ENCODE assay signal across 9 mouse cellular contexts in genomic region chr1:191911067-191911668, GRCm38 (mm10). TPM values are rescaled to one million over a fixed set of nuclear protein-coding genes. Genes with fewer than 3 reads are reported as not detected.
A peak's percentile ranks its signal among the peaks of the same experiment; 100 is the strongest.
DNase-seq lines count a peak whose midpoint lies in the region; ATAC-seq lines count a peak whose summit lies in the region.
"Had no signal": no experiment of that assay in that cellular context is flagged by ENCODE, and none has a peak within 500 bp of the region (broad histone marks: within the 10 kb centered on the region; RNA-seq: fewer than 3 reads in every experiment).

No protein-coding gene starts in this region.

- no peak overlapping the region for H3K4me3 ChIP-seq in forebrain, embryonic 14.5 days (ENCODE audit: low read depth, low read length)
- no peak overlapping the region for H3K4me3 ChIP-seq in forebrain, embryonic 15.5 days
- H3K4me3 ChIP-seq in limb, embryonic 13.5 days, result no peak overlapping the region
- H3K4me3 ChIP-seq in limb, embryonic 10.5 days, result no peak overlapping the region
- peak overlapping the region; percentile 79 for H3K4me3 ChIP-seq in erythroblast, embryonic 14.5 days (replicated peaks)
- H3K4me3 ChIP-seq in neural tube, embryonic 13.5 days, result no peak overlapping the region

- peaks cover 14% of the 10 kb centered on the region; the same call in 1 of the 2 replicates for H3K36me3 ChIP-seq in forebrain, embryonic 14.5 days (ENCODE audit: control insufficient read depth, insufficient read depth, low read length)
- H3K36me3 ChIP-seq in forebrain, embryonic 15.5 days, result peaks cover 10% of the 10 kb centered on the region; the same call in 1 of the 2 replicates
- H3K36me3 ChIP-seq in limb, embryonic 13.5 days, result peaks cover 18% of the 10 kb centered on the region
- H3K36me3 ChIP-seq in limb, embryonic 10.5 days, result peaks cover 26% of the 10 kb centered on the region
- peaks cover 73% of the 10 kb centered on the region for H3K36me3 ChIP-seq in erythroblast, embryonic 14.5 days (ENCODE audit: control insufficient read depth)
- peaks cover 23% of the 10 kb centered on the region for H3K36me3 ChIP-seq in neural tube, embryonic 13.5 days

- WGBS in forebrain, embryonic 14.5 days, result 76% methylated on average over 3 of the region's 3 CpGs
- 87% methylated on average over 3 of the region's 3 CpGs for WGBS in forebrain, embryonic 15.5 days
- 85% methylated on average over 3 of the region's 3 CpGs for WGBS in limb, embryonic 13.5 days
- WGBS in limb, embryonic 10.5 days, result 94% methylated on average over 3 of the region's 3 CpGs
- 77% methylated on average over 3 of the region's 3 CpGs for WGBS in neural tube, embryonic 13.5 days

- H3K27ac ChIP-seq in forebrain, embryonic 14.5 days (ENCODE audit: low read depth, low read length), result no peak overlapping the region
- no peak overlapping the region for H3K27ac ChIP-seq in forebrain, embryonic 15.5 days (replicated peaks)
- no peak overlapping the region for H3K27ac ChIP-seq in limb, embryonic 13.5 days
- no peak overlapping the region for H3K27ac ChIP-seq in limb, embryonic 10.5 days
- no peak overlapping the region for H3K27ac ChIP-seq in neural tube, embryonic 13.5 days (replicated peaks)

- 0 out of 2 replicates have a peak overlapping the region, but pooled peaks have one; percentile 5 for H3K4me2 ChIP-seq in forebrain, embryonic 14.5 days (ENCODE audit: low read length)
- no peak overlapping the region for H3K4me2 ChIP-seq in forebrain, embryonic 15.5 days (replicated peaks)
- peak overlapping the region; percentile 25; the same call in 1 of the 2 replicates for H3K4me2 ChIP-seq in limb, embryonic 13.5 days (replicated peaks)
- H3K4me2 ChIP-seq in neural tube, embryonic 13.5 days, result peak overlapping the region; percentile 21

- H3K9ac ChIP-seq in forebrain, embryonic 14.5 days (ENCODE audit: low read length), result no peak overlapping the region
- no peak overlapping the region for H3K9ac ChIP-seq in forebrain, embryonic 15.5 days (replicated peaks)
- H3K9ac ChIP-seq in limb, embryonic 13.5 days, result no peak overlapping the region
- 0 out of 2 replicates have a peak overlapping the region, but pooled peaks have one; percentile 6 for H3K9ac ChIP-seq in neural tube, embryonic 13.5 days

- no peaks in the 10 kb centered on the region for H3K9me3 ChIP-seq in forebrain, embryonic 14.5 days (replicated peaks; ENCODE audit: control insufficient read depth, low read length)
- no peaks in the 10 kb centered on the region for H3K9me3 ChIP-seq in forebrain, embryonic 15.5 days
- no peaks in the 10 kb centered on the region for H3K9me3 ChIP-seq in limb, embryonic 13.5 days
- H3K9me3 ChIP-seq in limb, embryonic 10.5 days (replicated peaks), result no peaks in the 10 kb centered on the region
- H3K9me3 ChIP-seq in erythroblast, embryonic 14.5 days (ENCODE audit: control insufficient read depth, low read length), result no peaks in the 10 kb centered on the region
- no peaks in the 10 kb centered on the region for H3K9me3 ChIP-seq in neural tube, embryonic 13.5 days

- ATAC-seq in forebrain, embryonic 14.5 days, result no peak
- ATAC-seq in forebrain, embryonic 15.5 days (replicated peaks), result no peak
- no peak for ATAC-seq in limb, embryonic 13.5 days (ENCODE audit: low FRiP score, low read depth)
- ATAC-seq in neural tube, embryonic 13.5 days (ENCODE audit: low read depth), result no peak
- no peak for ATAC-seq in CD4-positive, CD25-positive, alpha-beta regulatory T cell, adult 4 months

- peaks cover 19% of the 10 kb centered on the region for H3K4me1 ChIP-seq in forebrain, embryonic 14.5 days (ENCODE audit: control insufficient read depth, insufficient read depth, low read length)
- peaks cover 49% of the 10 kb centered on the region for H3K4me1 ChIP-seq in forebrain, embryonic 15.5 days
- peaks cover 34% of the 10 kb centered on the region for H3K4me1 ChIP-seq in limb, embryonic 13.5 days
- peaks cover 29% of the 10 kb centered on the region for H3K4me1 ChIP-seq in limb, embryonic 10.5 days
- H3K4me1 ChIP-seq in erythroblast, embryonic 14.5 days (ENCODE audit: control insufficient read depth), result peaks cover 54% of the 10 kb centered on the region
- peaks cover 52% of the 10 kb centered on the region for H3K4me1 ChIP-seq in neural tube, embryonic 13.5 days (replicated peaks)

- DNase-seq in forebrain, embryonic 14.5 days (ENCODE audit: low spot score), result no peak
- no peak for DNase-seq in limb, embryonic 10.5 days (ENCODE audit: low spot score)
- DNase-seq in left cerebral cortex, adult 9 months (ENCODE audit: low spot score in 2 of 2), result no peak
- DNase-seq: cerebellum, postnatal 14 days had no signal

- H3K27me3 ChIP-seq in forebrain, embryonic 14.5 days (replicated peaks; ENCODE audit: control insufficient read depth, insufficient read depth, low read length), result no peaks in the 10 kb centered on the region
- no peaks in the 10 kb centered on the region for H3K27me3 ChIP-seq in forebrain, embryonic 15.5 days
- H3K27me3 ChIP-seq in limb, embryonic 13.5 days, result no peaks in the 10 kb centered on the region
- no peaks in the 10 kb centered on the region for H3K27me3 ChIP-seq in limb, embryonic 10.5 days (ENCODE audit: low read depth, poor library complexity, severe bottlenecking)
- no peaks in the 10 kb centered on the region for H3K27me3 ChIP-seq in erythroblast, embryonic 14.5 days (ENCODE audit: control insufficient read depth)
- H3K27me3 ChIP-seq in neural tube, embryonic 13.5 days, result no peaks in the 10 kb centered on the region

RNA-seq across cellular contexts. Expression of gene Slc30a1, which starts 4.6 kb away (rescaled TPM):
- polyA plus RNA-seq in forebrain, embryonic 14.5 days (2014; fragmentation: Nextera tagmentation; extraction: Ambion mirVana), result 1.3 and 2.0 TPM in 2 replicates
- polyA plus RNA-seq in forebrain, embryonic 15.5 days (2015; fragmentation: Nextera tagmentation; extraction: Ambion mirVana), result 3.4 and 3.7 TPM in 2 replicates
- polyA plus RNA-seq in limb, embryonic 13.5 days (2015; fragmentation: Nextera tagmentation; extraction: Ambion mirVana), result 1.7 and 2.5 TPM in 2 replicates
- 1.5 and 2.1 TPM in 2 replicates for polyA plus RNA-seq in limb, embryonic 10.5 days (2016; fragmentation: Nextera tagmentation; extraction: Ambion mirVana)
- 2.0 TPM in 2 replicates for polyA plus RNA-seq in erythroblast, embryonic 14.5 days (2012)
- polyA plus RNA-seq in neural tube, embryonic 13.5 days (2015; fragmentation: Nextera tagmentation; extraction: Ambion mirVana), result 3.5 and 3.6 TPM in 2 replicates
- 1 to 10 TPM; 1.4 to 1.8 TPM for polyA plus RNA-seq in CD4-positive, CD25-positive, alpha-beta regulatory T cell, adult 4 months (2017; shearing (Covaris generic))
